Mouse (Mus musculus) ES-E14 (cell line): ENCODE measurements at regions not wholly inside any gene's neighbourhood (a gene's known extent, or its start where the extent isn't known, plus 50 kb on each side); places are given as distances from the start of the nearest gene placed in this dataset.

ENCODE experiments used
- DNase-seq: peaks from one replicate; pipeline ENCODE4 v3.0.0-alpha.2; 2013; ENCODE audit warnings: low read depth, low spot score
- H3K27ac ChIP-seq: 2 replicates; pipeline ENCODE4 v1.5.1; 2012; ENCODE audit warnings: low read depth, mild to moderate bottlenecking, low read length, moderate library complexity, mixed read lengths; ENCODE audit not compliant: poor library complexity, insufficient read depth, severe bottlenecking
- H3K36me3 ChIP-seq: 2 replicates; pipeline ENCODE4 v1.6.1; 2012; ENCODE audit warnings: mild to moderate bottlenecking, low read length, moderate library complexity, mixed read lengths; ENCODE audit not compliant: control insufficient read depth, poor library complexity, insufficient read depth, severe bottlenecking
- H3K4me1 ChIP-seq, 2 experiments: fragments of 150-350 bp in 1 of 2; sonication (generic) in 1 of 2; 2 replicates each; pipeline ENCODE4 v1.6.1; 2012; ENCODE audit warnings: low read length in 2 of 2, mild to moderate bottlenecking in 1 of 2, mixed read lengths in 1 of 2; ENCODE audit not compliant: control insufficient read depth in 2 of 2, insufficient read depth in 2 of 2, poor library complexity in 1 of 2
- H3K4me3 ChIP-seq, 2 experiments: fragments of 150-350 bp in 1 of 2; sonication (generic) in 1 of 2; 2 replicates each; pipeline ENCODE4 v1.5.1; 2012; ENCODE audit warnings: low read length in 2 of 2, low read depth in 1 of 2, mild to moderate bottlenecking in 1 of 2, mixed read lengths in 1 of 2; ENCODE audit not compliant: insufficient read depth in 1 of 2, poor library complexity in 1 of 2, severe bottlenecking in 1 of 2
- H3K9ac ChIP-seq: 2 replicates; pipeline ENCODE4 v1.6.1; 2012; ENCODE audit warnings: low read depth, mild to moderate bottlenecking, low read length, mixed read lengths; ENCODE audit not compliant: poor library complexity, insufficient read depth, severe bottlenecking
- H3K9me3 ChIP-seq: fragments of 150-350 bp; sonication (generic); 2 replicates; pipeline ENCODE4 v1.6.1; 2012; ENCODE audit warnings: low read depth, mild to moderate bottlenecking, low read length; ENCODE audit not compliant: control insufficient read depth, insufficient read depth
- CHD2 ChIP-seq: IDR thresholded peaks from 2 replicates; pipeline ENCODE4 v1.6.1; 2014; ENCODE audit warnings: mild to moderate bottlenecking, low read depth, low read length, inconsistent platforms
- HCFC1 ChIP-seq: IDR thresholded peaks from 2 replicates; pipeline ENCODE4 v1.6.1; 2012; ENCODE audit warnings: low read length, inconsistent platforms, borderline replicate concordance; ENCODE audit not compliant: insufficient read depth
- MAFK ChIP-seq: IDR thresholded peaks from 2 replicates; pipeline ENCODE4 v1.6.1; 2014; ENCODE audit warnings: mild to moderate bottlenecking, low read depth, low read length, inconsistent platforms; ENCODE audit not compliant: insufficient read depth
- ZC3H11A ChIP-seq: IDR thresholded peaks from 2 replicates; pipeline ENCODE4 v1.6.1; 2012; ENCODE audit warnings: low read depth, mild to moderate bottlenecking, inconsistent platforms, low read length, borderline replicate concordance
- ZNF384 ChIP-seq: IDR thresholded peaks from 2 replicates; pipeline ENCODE4 v1.6.1; 2012; ENCODE audit warnings: low read depth, low read length, inconsistent platforms
- in situ Hi-C, 2 experiments: fragments of 600-800 bp; cut with MboI; formaldehyde crosslinking; loops; one replicate each; pipeline ENCODE4 v1.15.1; 2025; ENCODE audit warnings: low sequenced_read_pairs in 2 of 2, inconsistent platforms in 1 of 2; ENCODE audit not compliant: unreplicated experiment in 2 of 2

DNA sequence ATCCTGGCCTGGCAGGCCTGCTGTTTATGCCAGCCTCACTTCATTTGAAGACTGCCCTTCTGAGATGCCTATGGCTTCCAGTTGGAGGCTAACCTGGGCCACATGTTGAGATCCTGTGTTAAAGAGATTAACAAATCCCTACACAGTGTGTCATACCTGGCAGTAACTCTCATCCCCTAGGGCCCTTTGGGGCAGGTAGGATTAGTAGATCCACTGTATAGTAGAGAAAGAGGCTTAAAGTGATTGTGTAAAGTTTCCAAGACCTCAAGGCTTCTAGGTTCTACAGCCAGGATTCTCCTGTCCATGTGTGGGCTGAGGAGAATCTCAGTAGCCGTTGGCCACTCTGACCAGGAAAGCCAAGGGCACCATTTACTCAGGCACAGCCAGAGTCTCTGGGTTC is 231.4 kb downstream of the Foxo1 start:
- Histone ChIP-seq H3K4me1 (no peaks in the 10 kb centered on the region), H3K27ac (no peak overlapping the region), H3K9me3 (no peaks in the 10 kb centered on the region), H3K36me3 (no peaks in the 10 kb centered on the region), H3K4me3 (no peak overlapping the region), H3K9ac (no peak overlapping the region)
- in situ Hi-C loops, result no loop called here
- DNase-seq, result no peak
- TF ChIP-seq ZNF384, result no peak
- no peak for TF ChIP-seq MAFK
- TF ChIP-seq CHD2, result no peak
- no peak for TF ChIP-seq ZC3H11A
- TF ChIP-seq HCFC1, result no peak

DNA sequence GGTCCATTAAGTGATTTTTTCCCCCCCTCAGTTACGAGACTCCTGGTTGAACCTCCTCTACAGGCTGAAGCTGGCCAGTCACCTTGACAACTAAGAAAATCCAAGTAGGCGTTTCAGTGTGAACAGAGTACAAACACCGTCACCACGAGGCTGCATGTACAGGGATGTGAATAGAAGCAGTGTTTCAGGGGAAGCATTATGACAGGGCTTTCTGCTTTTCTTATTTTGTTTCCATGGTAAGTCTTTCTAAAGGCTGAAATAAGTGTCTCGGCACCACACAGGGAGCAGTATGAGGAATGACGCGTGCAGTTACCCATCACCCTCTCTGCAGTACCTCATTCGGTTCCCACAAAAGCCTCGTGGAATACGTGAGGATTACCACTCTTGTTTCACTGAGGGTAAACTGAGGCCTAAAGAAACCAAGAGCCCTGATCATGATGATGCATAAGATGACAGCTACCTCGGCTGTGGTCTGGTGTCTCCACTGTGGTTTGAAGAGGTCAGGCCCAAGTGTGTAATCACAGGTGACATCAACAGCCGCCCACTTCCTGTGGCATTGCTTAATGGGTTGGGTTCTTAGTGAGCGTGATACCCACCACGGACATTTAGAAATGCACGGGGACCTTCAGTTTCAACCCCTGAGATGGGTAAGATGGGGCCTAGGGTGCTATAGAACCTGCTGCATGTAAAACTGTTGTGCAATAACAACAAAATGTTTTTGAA is 230.5 kb downstream of the Foxo1 start:
- Histone ChIP-seq H3K27ac (no peak overlapping the region), H3K36me3 (no peaks in the 10 kb centered on the region), H3K4me1 (no peaks in the 10 kb centered on the region), H3K9me3 (no peaks in the 10 kb centered on the region), H3K4me3 (no peak overlapping the region), H3K9ac (no peak overlapping the region)
- in situ Hi-C loops, result no loop called here
- no peak for DNase-seq
- TF ChIP-seq ZC3H11A (no peak), MAFK (no peak), CHD2 (no peak), ZNF384 (no peak), HCFC1 (no peak)

DNA sequence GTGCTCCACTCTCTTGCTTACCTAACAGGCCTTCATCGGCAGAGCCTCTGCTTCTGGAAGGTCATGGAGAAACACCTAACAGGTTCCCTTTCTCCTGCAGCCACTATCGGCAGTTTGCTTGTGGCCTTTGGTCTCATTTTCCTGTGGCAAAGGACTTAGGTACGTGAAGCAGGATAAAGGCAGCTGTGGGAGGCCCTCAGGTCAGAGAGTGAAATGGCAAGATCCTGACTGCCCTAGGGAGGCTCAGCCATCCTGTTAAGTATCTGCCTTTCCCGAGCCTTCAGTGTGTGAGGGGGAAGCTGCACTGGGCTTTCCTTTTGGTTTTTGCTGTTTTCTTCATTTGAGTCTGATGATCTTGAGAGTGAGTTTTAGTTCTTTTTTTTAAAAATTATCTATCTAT is 228.8 kb downstream of the Foxo1 start:
- no peak overlapping the region for H3K4me3 ChIP-seq
- no peak overlapping the region for H3K27ac ChIP-seq
- no peaks in the 10 kb centered on the region for H3K4me1 ChIP-seq
- H3K9ac ChIP-seq, result no peak overlapping the region
- in situ Hi-C loops, result no loop called here
- H3K9me3 ChIP-seq, result no peaks in the 10 kb centered on the region
- no peaks in the 10 kb centered on the region for H3K36me3 ChIP-seq
- no peak for TF ChIP-seq HCFC1
- TF ChIP-seq ZC3H11A, result no peak
- TF ChIP-seq CHD2, result no peak
- no peak for TF ChIP-seq MAFK
- no peak for DNase-seq

DNA sequence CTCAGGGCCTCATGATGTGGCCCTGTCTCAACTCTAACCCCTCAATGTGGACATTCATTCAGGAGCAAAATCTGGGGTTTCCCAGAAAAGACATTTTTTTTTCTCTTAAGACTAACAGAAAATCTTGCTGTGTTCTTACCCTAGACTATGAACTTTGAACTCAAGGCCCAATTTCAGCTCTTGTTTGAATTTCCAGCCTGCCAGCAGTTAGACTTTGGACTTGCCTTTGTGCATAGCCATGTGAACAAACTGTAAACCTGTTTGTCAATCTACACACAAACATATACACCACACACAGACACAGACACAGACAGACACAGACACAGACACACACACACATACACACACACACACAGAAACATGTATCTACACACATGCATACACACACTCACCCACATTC is 227.3 kb downstream of the Foxo1 start:
- Histone ChIP-seq H3K4me1 (no peaks in the 10 kb centered on the region), H3K36me3 (no peaks in the 10 kb centered on the region), H3K9ac (no peak overlapping the region), H3K27ac (no peak overlapping the region), H3K9me3 (no peaks in the 10 kb centered on the region), H3K4me3 (no peak overlapping the region)
- no peak for DNase-seq
- in situ Hi-C loops, result no loop called here
- TF ChIP-seq MAFK (no peak), ZC3H11A (no peak), HCFC1 (no peak)

DNA sequence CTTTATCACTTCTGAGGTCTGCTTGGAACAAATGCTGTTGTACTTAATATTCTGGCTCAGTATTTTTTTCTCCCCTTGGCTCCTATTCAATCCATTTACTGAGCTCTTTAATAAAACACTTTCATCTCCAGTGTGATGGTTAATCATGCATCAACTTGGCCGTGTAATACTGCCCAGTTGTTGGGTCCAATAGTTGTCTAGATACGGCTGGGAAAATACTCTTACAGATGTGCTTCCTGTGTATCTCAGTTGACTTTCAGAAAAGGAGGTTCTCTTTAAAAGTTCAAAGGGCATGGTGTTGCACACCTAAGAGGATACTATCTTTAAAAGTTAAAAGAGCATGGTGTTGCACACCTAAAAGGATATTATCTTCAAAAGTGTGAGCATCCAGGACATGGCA is 226.8 kb downstream of the Foxo1 start:
- no peak overlapping the region for H3K9ac ChIP-seq
- in situ Hi-C loops, result no loop called here
- H3K27ac ChIP-seq, result no peak overlapping the region
- TF ChIP-seq ZC3H11A (no peak), ZNF384 (no peak), CHD2 (no peak)
- peaks cover 0 to 2% of the 10 kb centered on the region in 2 experiments; a peak in 1 of 4 replicates for H3K4me1 ChIP-seq
- no peaks in the 10 kb centered on the region for H3K36me3 ChIP-seq
- H3K4me3 ChIP-seq, result no peak overlapping the region
- no peaks in the 10 kb centered on the region for H3K9me3 ChIP-seq
- no peak for DNase-seq
